Mouse (Mus musculus): ENCODE data around the gene Dennd6a.

DNA sequence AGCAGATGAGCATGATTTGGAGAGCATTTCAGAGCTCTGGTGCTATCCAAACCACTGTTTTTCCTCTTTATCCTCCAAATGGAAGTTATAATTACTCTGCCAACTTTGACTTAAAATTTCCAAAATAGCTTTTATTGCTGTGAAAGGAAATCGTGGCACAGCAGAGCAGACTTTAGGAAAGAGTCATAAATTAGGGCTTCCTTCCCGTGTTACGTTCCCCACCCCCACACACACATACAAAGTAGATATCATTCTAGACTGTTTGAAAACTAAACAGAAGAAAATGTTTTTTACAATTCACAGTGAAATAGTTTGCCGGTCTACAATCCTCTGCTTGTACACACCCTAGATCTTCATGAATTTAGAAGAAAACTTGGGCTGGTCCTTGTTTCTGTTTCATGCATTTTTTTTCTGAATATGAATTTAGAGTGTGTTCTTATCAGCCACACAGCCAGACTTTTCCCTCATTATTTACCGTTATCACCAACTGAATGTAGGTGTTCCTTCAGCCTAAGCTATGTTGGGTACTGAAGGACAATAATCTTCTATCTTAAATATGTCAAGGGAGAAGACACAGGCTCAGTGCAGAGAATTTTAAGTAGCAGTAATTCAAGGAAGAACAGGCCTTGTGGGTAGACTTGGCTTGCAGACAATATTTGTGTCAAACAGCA is 22.2 kb downstream of the Dennd6a start:
- TF ChIP-seq CTCF (IDR thresholded peaks at IDR 0.05; ENCODE audit: extremely low read depth, insufficient read depth, insufficient read length, insufficient replicate concordance) = no peak
- TF ChIP-seq POLR2A (IDR thresholded peaks at IDR 0.05; ENCODE audit: low read depth, low read length) = no peak

Data from spleen, adult 2 months (tissue).